Mouse (Mus musculus): ENCODE measurements around the gene Mpo.

Mpo gene

GRCm38 (mm10) chr11:87763511-87763987, 29.8 kb upstream of the Mpo start:
- TF ChIP-seq GATA4 (IDR thresholded peaks at IDR 0.05; ENCODE audit: insufficient replicate concordance, low read length) = no peak

DNA sequence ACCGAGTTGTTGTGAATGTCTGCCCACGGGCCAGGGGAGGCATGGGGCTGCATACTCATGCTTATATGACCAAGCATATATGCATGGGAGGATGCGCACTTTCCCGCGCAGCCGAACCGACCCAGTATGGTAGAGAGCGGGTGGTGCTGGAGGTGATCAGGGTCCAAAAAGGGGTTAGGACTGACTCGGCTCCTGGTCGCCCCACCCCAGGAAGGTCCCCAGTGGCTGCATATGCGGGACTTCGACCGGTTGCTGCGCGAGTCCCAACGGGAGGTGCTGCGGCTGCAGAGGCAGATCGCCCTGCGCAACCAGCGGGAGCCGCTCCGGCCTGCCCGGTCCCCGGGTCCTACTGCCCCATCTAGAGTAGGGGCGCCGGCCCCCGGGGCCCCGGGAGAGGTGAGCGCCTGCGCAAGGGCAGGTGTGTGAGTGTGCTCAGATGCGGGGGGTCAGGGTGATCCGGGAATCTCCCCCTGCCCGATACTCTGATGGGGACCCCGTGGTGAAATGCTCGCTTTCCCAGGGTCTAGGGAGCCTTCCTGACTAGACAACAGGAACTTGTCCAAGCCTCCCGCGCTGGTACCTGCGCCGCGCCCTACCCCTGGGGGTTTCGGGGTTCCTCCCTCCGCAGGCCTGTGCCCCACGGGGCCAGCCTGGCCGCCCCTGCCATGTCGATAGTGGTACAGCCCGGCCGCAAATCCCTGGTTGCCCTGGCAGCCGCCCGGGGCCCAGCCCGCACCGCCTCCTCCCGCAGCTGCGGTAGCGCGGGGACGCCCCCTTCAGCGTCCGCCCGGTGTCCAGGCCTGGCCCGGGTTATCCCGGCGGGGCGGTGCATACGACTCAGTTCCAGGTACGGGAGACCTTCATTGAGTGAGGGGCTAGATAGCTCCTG, 29.1 kb upstream of the Mpo start:
- TF ChIP-seq GATA4 (IDR thresholded peaks at IDR 0.05; ENCODE audit: insufficient replicate concordance, low read length) = no peak

DNA sequence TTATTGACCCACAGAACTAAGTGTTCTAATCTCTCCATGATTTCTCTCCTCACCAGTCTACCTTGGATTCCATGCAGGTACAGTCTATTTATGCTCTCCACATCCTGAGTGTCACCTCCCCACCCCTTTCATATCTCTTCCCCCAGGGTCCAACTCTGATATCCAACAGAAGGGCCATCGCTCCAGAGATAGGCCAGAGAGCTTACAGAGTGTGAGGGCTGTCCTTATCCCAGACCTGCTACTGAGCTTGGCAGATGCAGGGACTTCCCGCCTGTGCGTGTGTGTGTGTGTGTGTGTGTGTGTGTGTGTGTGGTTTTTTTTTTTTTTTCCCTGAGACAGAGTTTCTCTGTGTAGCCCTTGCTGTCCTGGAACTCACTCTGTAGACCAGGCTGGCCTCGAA, 24.6 kb upstream of the Mpo start:
- no peak for TF ChIP-seq GATA4 (IDR thresholded peaks at IDR 0.05; ENCODE audit: insufficient replicate concordance, low read length)

- no peak for TF ChIP-seq GATA4 (IDR thresholded peaks at IDR 0.05; ENCODE audit: insufficient replicate concordance, low read length)
Measured at GRCm38 (mm10) chr11:87770989-87771388, 22.4 kb upstream of the Mpo start.

DNA sequence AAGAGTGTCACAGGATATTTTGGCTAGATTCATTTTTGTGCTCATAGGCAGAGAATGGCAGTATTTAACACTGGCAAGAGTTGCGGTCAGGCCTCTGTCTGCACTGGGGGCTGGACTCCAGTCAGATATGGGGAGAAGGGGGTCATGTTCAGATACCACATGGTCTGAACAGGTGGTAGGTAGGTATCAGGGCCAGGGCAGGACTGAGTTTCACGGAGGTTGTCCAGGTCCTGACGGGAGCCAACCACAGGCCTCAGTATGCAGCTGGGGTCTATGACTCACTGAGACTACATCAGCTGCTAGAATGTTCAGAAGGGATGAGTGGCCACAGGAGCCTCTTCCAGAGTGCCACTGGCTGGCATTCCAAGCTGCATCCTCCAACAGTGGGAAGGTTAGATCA, 21.0 kb upstream of the Mpo start:
- no peak for TF ChIP-seq GATA4 (IDR thresholded peaks at IDR 0.05; ENCODE audit: insufficient replicate concordance, low read length)

GRCm38 (mm10) chr11:87778100-87778765, 15.1 kb upstream of the Mpo start:
- TF ChIP-seq GATA4 (IDR thresholded peaks at IDR 0.05; ENCODE audit: insufficient replicate concordance, low read length) = no peak

GRCm38 (mm10) chr11:87778915-87779314, 14.5 kb upstream of the Mpo start:
- no peak for TF ChIP-seq GATA4 (IDR thresholded peaks at IDR 0.05; ENCODE audit: insufficient replicate concordance, low read length)

DNA sequence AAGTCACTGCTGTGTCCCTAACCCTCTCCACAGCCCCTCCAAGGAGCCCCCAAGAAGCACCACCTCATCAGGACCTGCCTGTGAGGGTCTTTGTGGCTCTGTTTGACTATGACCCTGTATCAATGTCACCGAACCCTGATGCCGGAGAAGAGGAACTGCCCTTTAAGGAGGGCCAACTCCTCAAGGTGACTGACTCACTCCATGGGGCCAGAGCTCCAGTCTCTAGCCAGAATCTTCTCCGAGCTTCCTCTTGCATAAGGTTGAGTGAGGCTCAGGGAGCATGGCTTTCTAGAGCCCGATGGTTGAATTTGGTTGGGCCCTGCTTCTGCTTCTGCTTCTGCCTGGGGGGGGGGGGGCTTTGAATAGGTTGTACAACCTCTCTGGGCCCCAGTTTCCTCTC, 14.0 kb upstream of the Mpo start:
- no peak for TF ChIP-seq GATA4 (IDR thresholded peaks at IDR 0.05; ENCODE audit: insufficient replicate concordance, low read length)

DNA sequence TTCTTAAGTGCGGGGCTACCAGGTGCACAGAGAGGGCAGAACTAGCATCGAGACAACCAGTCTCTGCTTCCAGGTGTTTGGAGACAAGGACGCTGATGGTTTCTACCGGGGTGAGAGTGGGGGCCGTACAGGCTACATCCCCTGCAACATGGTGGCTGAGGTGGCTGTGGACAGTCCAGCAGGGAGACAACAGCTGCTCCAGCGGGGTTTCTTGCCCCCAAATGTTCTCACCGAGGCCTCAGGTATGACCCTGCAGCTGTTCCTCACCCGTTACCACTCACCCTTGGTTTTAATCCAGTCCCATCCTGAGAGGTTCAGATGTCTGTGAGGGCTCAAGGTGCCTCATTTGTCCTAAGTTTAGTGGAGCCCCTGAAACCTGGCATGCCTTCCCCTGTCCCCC, 13.3 kb upstream of the Mpo start:
- TF ChIP-seq GATA4 (IDR thresholded peaks at IDR 0.05; ENCODE audit: insufficient replicate concordance, low read length) = no peak

DNA sequence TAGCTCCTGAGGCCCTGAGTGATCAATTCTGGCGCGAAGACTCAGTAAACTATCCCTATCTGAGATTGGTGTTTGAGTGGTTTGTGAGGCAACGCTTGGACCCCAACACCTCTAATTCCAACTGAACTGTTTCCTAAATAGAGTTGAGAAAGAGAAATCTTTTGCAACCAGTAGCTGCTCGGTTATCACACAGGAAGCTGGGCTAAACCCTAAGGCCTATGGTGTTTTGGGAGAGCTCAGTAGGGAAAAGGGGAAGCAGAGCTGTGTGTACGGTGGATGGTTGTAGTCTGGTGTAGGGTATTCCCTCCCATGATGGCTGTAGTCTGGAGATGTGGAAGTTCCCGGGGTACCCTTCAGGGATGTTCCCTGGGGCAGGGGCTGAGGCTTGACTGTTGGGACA, 3.3 kb upstream of the Mpo start:
- no peak for TF ChIP-seq GATA4 (IDR thresholded peaks at IDR 0.05; ENCODE audit: insufficient replicate concordance, low read length)

GRCm38 (mm10) chr11:87801711-87802275, 8.4 kb downstream of the Mpo start:
- no peak for TF ChIP-seq GATA4 (IDR thresholded peaks at IDR 0.05; ENCODE audit: insufficient replicate concordance, low read length)

GRCm38 (mm10) chr11:87802621-87803020, 9.2 kb downstream of the Mpo start:
- TF ChIP-seq GATA4 (IDR thresholded peaks at IDR 0.05; ENCODE audit: insufficient replicate concordance, low read length) = no peak

DNA sequence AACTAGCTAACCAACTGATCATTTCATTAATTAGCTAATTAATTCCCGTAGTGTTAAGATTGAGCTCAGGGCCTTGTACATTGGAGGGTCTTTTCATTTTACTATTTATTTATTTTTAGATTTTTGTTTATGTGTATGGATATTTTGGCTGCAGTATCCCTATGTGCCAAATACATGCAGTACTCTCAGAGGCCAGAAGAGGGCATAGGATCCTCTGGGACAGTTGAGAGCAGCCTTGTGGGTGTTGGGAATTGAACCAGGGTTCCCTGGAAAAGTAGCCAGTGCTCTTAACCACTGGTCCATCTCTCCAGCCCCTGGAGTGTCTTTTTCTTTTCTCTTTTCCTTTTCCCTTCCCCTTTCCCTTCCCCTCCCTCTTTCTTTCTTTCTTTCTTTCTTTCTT, 12.1 kb downstream of the Mpo start:
- TF ChIP-seq GATA4 (IDR thresholded peaks at IDR 0.05; ENCODE audit: insufficient replicate concordance, low read length) = no peak

GRCm38 (mm10) chr11:87807433-87807832, 14.1 kb downstream of the Mpo start:
- no peak for TF ChIP-seq GATA4 (IDR thresholded peaks at IDR 0.05; ENCODE audit: insufficient replicate concordance, low read length)

GRCm38 (mm10) chr11:87808236-87808635, 14.9 kb downstream of the Mpo start:
- TF ChIP-seq GATA4 (IDR thresholded peaks at IDR 0.05; ENCODE audit: insufficient replicate concordance, low read length) = no peak

DNA sequence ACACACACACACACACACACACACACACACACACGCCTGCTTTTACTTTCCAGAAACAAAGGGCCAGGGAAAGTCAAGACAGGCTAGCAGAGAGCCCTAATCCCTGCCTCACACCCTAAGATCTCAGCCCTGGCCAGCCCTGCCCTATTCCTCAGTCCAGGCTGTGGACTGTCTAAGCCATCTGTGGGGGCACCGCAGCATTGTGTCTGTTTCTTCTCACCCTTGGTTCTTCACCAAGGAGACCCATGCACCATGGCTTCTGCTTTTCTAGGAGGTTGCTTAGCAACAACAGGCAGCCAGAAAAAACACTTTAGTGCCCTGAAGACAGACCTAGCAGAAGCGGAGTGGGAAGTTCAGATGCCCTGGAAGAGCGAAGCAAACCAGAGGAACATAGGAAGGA, 18.0 kb downstream of the Mpo start:
- TF ChIP-seq GATA4 (IDR thresholded peaks at IDR 0.05; ENCODE audit: insufficient replicate concordance, low read length) = no peak
